8 mouse cellular contexts compared by ENCODE assay signal in the genomic region with DNA sequence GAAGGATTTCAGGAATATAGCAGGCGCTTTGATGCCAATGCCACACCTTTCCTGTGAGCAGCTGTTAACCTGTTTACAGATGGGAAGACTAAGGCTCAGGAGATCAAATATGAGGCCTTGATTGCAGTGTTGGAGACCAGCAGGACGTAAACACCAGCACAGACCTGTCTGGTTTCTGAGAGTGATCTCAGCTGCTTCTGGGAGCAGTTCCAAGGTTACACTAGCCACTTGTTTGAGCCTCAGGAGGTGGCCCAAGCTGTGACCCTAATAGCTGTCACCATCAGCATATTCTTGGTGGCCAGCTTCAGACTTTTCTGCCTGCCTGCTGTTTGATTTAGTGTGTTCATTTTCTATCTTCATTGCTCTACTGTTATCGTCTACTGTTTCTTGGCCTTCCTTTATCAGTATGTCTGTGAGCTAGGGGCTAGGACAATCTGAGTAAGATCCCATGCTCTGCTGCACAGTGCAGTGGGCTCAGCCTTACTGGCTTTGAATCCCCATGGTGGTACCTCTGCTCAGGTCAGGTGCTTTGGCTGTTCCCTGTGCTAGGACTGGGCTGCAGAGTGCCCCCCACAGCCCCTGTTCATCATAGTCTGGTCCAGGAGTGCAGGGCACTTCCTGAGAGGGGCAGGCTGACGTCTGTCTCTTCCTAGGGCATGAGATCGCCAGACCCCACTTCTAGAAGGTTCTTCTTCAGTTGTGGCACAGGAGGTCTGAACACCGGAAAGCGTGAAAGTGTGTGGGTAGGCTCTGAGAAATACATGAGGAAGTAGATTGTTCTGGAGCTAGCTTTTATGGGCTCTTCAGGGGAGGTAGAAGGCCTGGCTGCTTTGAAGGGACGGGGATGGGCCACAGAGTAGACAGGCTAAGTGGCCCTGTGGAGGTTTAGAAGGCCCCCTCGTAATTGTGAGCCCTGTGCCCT. TPM values are rescaled to one million over a fixed set of nuclear protein-coding genes. Genes with fewer than 3 reads are reported as not detected.
DNase-seq lines count a peak whose midpoint lies in the region; ATAC-seq and TF ChIP-seq lines count a peak whose summit lies in the region.

No protein-coding gene starts in this region.

- H3K27me3 ChIP-seq in cerebellum, adult 2 months (ENCODE audit: control insufficient read depth, insufficient read depth, low read length) = no peaks in the 10 kb centered on the region
- no peaks in the 10 kb centered on the region for H3K27me3 ChIP-seq in heart, embryonic 16.5 days (ENCODE audit: control insufficient read depth, insufficient read depth, low read length)
- no peaks in the 10 kb centered on the region for H3K27me3 ChIP-seq in neural tube, embryonic 15.5 days (replicated peaks)
- H3K27me3 ChIP-seq in forebrain, embryonic 15.5 days = no peaks in the 10 kb centered on the region

- no peak overlapping the region for H3K9ac ChIP-seq in heart, embryonic 16.5 days (ENCODE audit: low read length)
- no peak overlapping the region for H3K9ac ChIP-seq in neural tube, embryonic 15.5 days (replicated peaks)
- H3K9ac ChIP-seq in forebrain, embryonic 15.5 days (replicated peaks) = no peak overlapping the region

- H3K27ac ChIP-seq in cerebellum, adult 2 months (ENCODE audit: insufficient read depth, low read length) = peak overlapping the region; percentile 35; the same call in 1 of the 2 replicates
- H3K27ac ChIP-seq in heart, embryonic 16.5 days (ENCODE audit: low read length) = peak overlapping the region; percentile 44
- H3K27ac ChIP-seq in neural tube, embryonic 15.5 days (replicated peaks) = no peak overlapping the region
- H3K27ac ChIP-seq in forebrain, embryonic 15.5 days (replicated peaks) = no peak overlapping the region

- ATAC-seq in heart, embryonic 16.5 days (replicated peaks; ENCODE audit: extremely low read depth, insufficient read depth, low FRiP score) = peak; percentile 45; the same call in 1 of the 2 replicates
- peak; percentile 46; the same call in 1 of the 2 replicates for ATAC-seq in neural tube, embryonic 15.5 days (ENCODE audit: low FRiP score)
- ATAC-seq in forebrain, embryonic 15.5 days (replicated peaks) = no peak

- no peak for TF ChIP-seq CTCF in cerebellum, adult 2 months (IDR thresholded peaks at IDR 0.05; ENCODE audit: borderline replicate concordance, insufficient read depth, low read depth, low read length)

- H3K9me3 ChIP-seq in heart, embryonic 16.5 days (replicated peaks; ENCODE audit: control insufficient read depth, low read length) = no peaks in the 10 kb centered on the region
- H3K9me3 ChIP-seq in neural tube, embryonic 15.5 days (replicated peaks) = no peaks in the 10 kb centered on the region
- H3K9me3 ChIP-seq in forebrain, embryonic 15.5 days = no peaks in the 10 kb centered on the region

- peaks cover 24% of the 10 kb centered on the region for H3K36me3 ChIP-seq in heart, embryonic 16.5 days (ENCODE audit: control insufficient read depth, insufficient read depth)
- peaks cover 25% of the 10 kb centered on the region for H3K36me3 ChIP-seq in neural tube, embryonic 15.5 days
- peaks cover 20% of the 10 kb centered on the region for H3K36me3 ChIP-seq in forebrain, embryonic 15.5 days

- peaks cover 17% of the 10 kb centered on the region for H3K4me1 ChIP-seq in cerebellum, adult 2 months (ENCODE audit: control insufficient read depth, insufficient read depth, low read length)
- peaks cover 29% of the 10 kb centered on the region for H3K4me1 ChIP-seq in heart, embryonic 16.5 days (ENCODE audit: control insufficient read depth, insufficient read depth, low read length)
- peaks cover 24% of the 10 kb centered on the region for H3K4me1 ChIP-seq in neural tube, embryonic 15.5 days
- H3K4me1 ChIP-seq in forebrain, embryonic 15.5 days = peaks cover 11% of the 10 kb centered on the region

- WGBS in cerebellum, adult 2 months = 59% methylated on average over 9 of the region's 9 CpGs
- 60% methylated on average over 9 of the region's 9 CpGs for whole genome bisulfite sequencing in heart, embryonic 16.5 days
- WGBS in neural tube, embryonic 15.5 days = 72% methylated on average over 9 of the region's 9 CpGs
- 89% methylated on average over 9 of the region's 9 CpGs for WGBS in forebrain, embryonic 15.5 days

- no peak overlapping the region for H3K4me3 ChIP-seq in cerebellum, adult 2 months (replicated peaks; ENCODE audit: insufficient read depth, low read depth, low read length)
- H3K4me3 ChIP-seq in heart, embryonic 16.5 days (ENCODE audit: low read length) = no peak overlapping the region
- H3K4me3 ChIP-seq in neural tube, embryonic 15.5 days (replicated peaks) = no peak overlapping the region
- H3K4me3 ChIP-seq in forebrain, embryonic 15.5 days = no peak overlapping the region

- no peak for TF ChIP-seq POLR2A in cerebellum, adult 2 months (IDR thresholded peaks at IDR 0.05; ENCODE audit: borderline replicate concordance, insufficient read depth, low read length)

- peak; percentile 38 to 62 for DNase-seq in cerebellum, adult 2 months
- DNase-seq in cerebellum, adult 8-10 months = no peak
- DNase-seq in lung, postnatal 10 days = peak; percentile 44
- no peak for DNase-seq in lung, postnatal 4 days
- DNase-seq in frontal cortex, adult 2 months (ENCODE audit: extremely low spot score in 1 of 2, low spot score in 1 of 2) = no peak

- H3K4me2 ChIP-seq in heart, embryonic 16.5 days (ENCODE audit: low read depth, low read length) = no peak overlapping the region
- no peak overlapping the region for H3K4me2 ChIP-seq in neural tube, embryonic 15.5 days
- no peak overlapping the region for H3K4me2 ChIP-seq in forebrain, embryonic 15.5 days (replicated peaks)

RNA-seq across cellular contexts. Expression of gene Suclg1, which starts 6.4 kb away (rescaled TPM):
- polyA plus RNA-seq in cerebellum, adult 2 months (2012; rRNA removed) = 210 and 214 TPM in 2 replicates
- polyA plus RNA-seq in heart, embryonic 16.5 days (2015; fragmentation: Nextera tagmentation; extraction: Ambion mirVana) = 349 and 351 TPM in 2 replicates
- 132 and 142 TPM in 2 replicates for polyA plus RNA-seq in neural tube, embryonic 15.5 days (2015; fragmentation: Nextera tagmentation; extraction: Ambion mirVana)
- polyA plus RNA-seq in forebrain, embryonic 15.5 days (2015; fragmentation: Nextera tagmentation; extraction: Ambion mirVana) = 132 TPM in 2 replicates
- polyA plus RNA-seq in frontal cortex, adult 2 months (2012; rRNA removed) = 123 and 136 TPM in 2 replicates

RNA-seq across cellular contexts. Expression of gene Dnah6, which starts 33.1 kb away (rescaled TPM):
- 1.9 and 2.4 TPM in 2 replicates for polyA plus RNA-seq in cerebellum, adult 2 months (2012; rRNA removed)
- polyA plus RNA-seq in heart, embryonic 16.5 days (2015; fragmentation: Nextera tagmentation; extraction: Ambion mirVana) = 0.12 and 0.20 TPM in 2 replicates
- polyA plus RNA-seq in neural tube, embryonic 15.5 days (2015; fragmentation: Nextera tagmentation; extraction: Ambion mirVana) = 0.09 and 0.22 TPM in 2 replicates
- polyA plus RNA-seq in forebrain, embryonic 15.5 days (2015; fragmentation: Nextera tagmentation; extraction: Ambion mirVana) = 0.27 and 0.37 TPM in 2 replicates
- 0.11 and 0.12 TPM in 2 replicates for polyA plus RNA-seq in frontal cortex, adult 2 months (2012; rRNA removed)

Comparison
In these comparisons a context has a peak if more than half of its experiments do, and no peak if none do; other contexts are left out.
1. DNase-seq: peak in cerebellum, adult 2 months (2 of 2) and lung, postnatal 10 days (single experiment); none in cerebellum, adult 8-10 months (single experiment), lung, postnatal 4 days (0 of 2) and frontal cortex, adult 2 months (0 of 2).
2. H3K27ac ChIP-seq: peak in cerebellum, adult 2 months (single experiment) and heart, embryonic 16.5 days (single experiment); none in neural tube, embryonic 15.5 days (single experiment) and forebrain, embryonic 15.5 days (single experiment).